Mouse (Mus musculus): ENCODE measurements around the gene Plcg1.

- TF ChIP-seq CTCF (IDR thresholded peaks at IDR 0.05; ENCODE audit: insufficient read depth, low read length) (no peak), POLR2A (IDR thresholded peaks at IDR 0.05; ENCODE audit: borderline replicate concordance, extremely low read depth, low read depth, low read length) (no peak)
Observed at GRCm38 (mm10) chr2:160728972-160729371, 2.1 kb upstream of the Plcg1 start.

Measured in lung, adult 2 months (tissue).